Mouse (Mus musculus): ENCODE data around the gene Usp29. TPM values are rescaled to one million over a fixed set of nuclear protein-coding genes. Genes with fewer than 3 reads are reported as not detected.

The Usp29 gene
- polyA plus RNA-seq, 1 experiment: 3.4 TPM

DNA sequence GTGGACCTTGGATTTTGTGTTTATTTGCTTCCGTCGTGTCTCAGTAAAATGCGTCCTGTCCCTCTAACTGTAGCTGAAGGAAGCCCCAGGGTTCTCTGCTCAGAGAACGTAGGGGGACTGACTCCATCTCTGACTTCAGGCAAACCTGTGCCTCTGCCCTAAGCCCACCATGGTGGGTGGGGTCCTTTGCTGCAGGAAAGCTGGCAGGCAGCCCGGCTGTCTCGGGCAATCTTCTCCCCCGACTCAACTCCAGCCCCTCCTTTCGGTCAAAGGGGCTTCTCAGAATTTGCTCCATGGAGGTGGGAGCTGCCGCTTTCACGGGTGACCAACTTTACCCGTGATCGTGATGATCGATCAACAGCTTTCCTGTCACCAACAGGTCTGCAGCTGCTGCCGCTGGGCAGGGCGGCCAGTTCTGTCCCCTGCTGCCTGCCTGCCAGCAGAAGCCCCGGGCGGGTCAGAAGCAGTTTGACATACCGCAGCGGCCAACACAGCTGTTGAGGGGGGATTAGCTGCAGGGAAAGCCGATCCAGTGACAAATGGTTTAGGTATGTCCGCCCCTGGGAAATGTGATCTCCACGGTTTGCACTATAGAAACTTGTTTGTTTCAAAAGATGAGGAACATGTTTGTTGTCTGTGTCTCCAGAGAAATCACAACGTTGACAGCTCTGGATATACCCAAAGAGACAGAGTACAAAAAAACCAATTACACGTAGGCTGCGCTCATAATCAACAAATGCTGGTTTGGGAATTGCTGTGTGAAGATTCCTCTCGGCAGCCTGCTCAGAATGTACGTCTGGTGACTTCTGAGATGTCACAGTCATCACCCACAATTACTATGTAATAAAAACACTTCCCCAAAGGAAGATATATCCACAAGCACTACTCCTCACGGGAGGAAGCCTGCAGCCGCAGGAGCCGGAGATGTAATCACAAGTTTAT is 183.3 kb downstream of the Usp29 start:
- Histone ChIP-seq H3K79me3 (ENCODE audit: low read depth) (no peaks in the 10 kb centered on the region), H3K4me3 (ENCODE audit: insufficient read depth, poor library complexity, severe bottlenecking) (no peak overlapping the region), H3ac (ENCODE audit: control insufficient read depth, insufficient read length, low read depth) (peak overlapping the region; percentile 55), H3K79me2 (ENCODE audit: control insufficient read depth, insufficient read depth) (no peaks in the 10 kb centered on the region), H3K36me3 (ENCODE audit: control insufficient read depth, insufficient read depth) (no peaks in the 10 kb centered on the region), H3K27me3 (ENCODE audit: control insufficient read depth, insufficient read depth, insufficient read length) (no peaks in the 10 kb centered on the region)
- peak; percentile 99 for TF ChIP-seq MYOD1 (IDR thresholded peaks at IDR 0.05; ENCODE audit: control insufficient read depth, insufficient read length, low read depth)
- peak; percentile 31 for TF ChIP-seq FOSL1 (IDR thresholded peaks at IDR 0.05; ENCODE audit: insufficient read depth, low read length, poor library complexity, severe bottlenecking)
- no peak for TF ChIP-seq MYOG (IDR thresholded peaks at IDR 0.05; ENCODE audit: control insufficient read depth, extremely low read depth, insufficient read length)
- peak; percentile 41 for TF ChIP-seq MAX (IDR thresholded peaks at IDR 0.05)
- TF ChIP-seq CEBPB (IDR thresholded peaks at IDR 0.05; ENCODE audit: low read depth): no peak

DNA sequence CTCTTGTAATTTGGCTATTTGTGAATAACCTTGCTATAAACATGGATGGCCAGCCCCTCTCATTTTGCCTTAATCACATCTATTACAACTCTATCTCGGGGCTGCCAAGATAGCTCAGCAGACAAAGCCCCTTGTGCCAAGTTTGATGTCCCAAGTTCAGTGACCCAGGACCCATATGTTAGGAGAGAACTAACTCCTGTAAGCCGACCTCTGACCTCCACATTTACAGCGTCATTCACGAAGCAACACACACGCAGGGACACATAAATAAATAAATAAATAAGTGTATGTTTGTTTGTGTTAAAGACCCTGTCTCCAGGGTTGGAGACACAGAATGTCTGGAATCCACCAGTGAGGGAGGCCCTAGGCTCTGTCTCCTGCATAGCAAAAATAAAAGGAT is 186.7 kb downstream of the Usp29 start:
- no peak overlapping the region for H3ac ChIP-seq (ENCODE audit: control insufficient read depth, insufficient read length, low read depth)
- no peak overlapping the region for H3K4me3 ChIP-seq (ENCODE audit: insufficient read depth, poor library complexity, severe bottlenecking)
- TF ChIP-seq FOSL1 (IDR thresholded peaks at IDR 0.05; ENCODE audit: insufficient read depth, low read length, poor library complexity, severe bottlenecking): no peak
- no peak for TF ChIP-seq MYOG (IDR thresholded peaks at IDR 0.05; ENCODE audit: control insufficient read depth, extremely low read depth, insufficient read length)
- no peak for TF ChIP-seq CTCF (IDR thresholded peaks at IDR 0.05; ENCODE audit: control insufficient read depth, insufficient read depth, insufficient read length)
- TF ChIP-seq USF1 (IDR thresholded peaks at IDR 0.05; ENCODE audit: low read depth): no peak
- TF ChIP-seq MAX (IDR thresholded peaks at IDR 0.05): no peak
- TF ChIP-seq MYOD1 (IDR thresholded peaks at IDR 0.05; ENCODE audit: control insufficient read depth, insufficient read length, low read depth): no peak
- no peak for TF ChIP-seq CEBPB (IDR thresholded peaks at IDR 0.05; ENCODE audit: low read depth)
- no peaks in the 10 kb centered on the region for H3K79me3 ChIP-seq (ENCODE audit: low read depth)
- H3K27me3 ChIP-seq (ENCODE audit: control insufficient read depth, insufficient read depth, insufficient read length): no peaks in the 10 kb centered on the region
- no peaks in the 10 kb centered on the region for H3K79me2 ChIP-seq (ENCODE audit: control insufficient read depth, insufficient read depth)
- H3K36me3 ChIP-seq (ENCODE audit: control insufficient read depth, insufficient read depth): no peaks in the 10 kb centered on the region

DNA sequence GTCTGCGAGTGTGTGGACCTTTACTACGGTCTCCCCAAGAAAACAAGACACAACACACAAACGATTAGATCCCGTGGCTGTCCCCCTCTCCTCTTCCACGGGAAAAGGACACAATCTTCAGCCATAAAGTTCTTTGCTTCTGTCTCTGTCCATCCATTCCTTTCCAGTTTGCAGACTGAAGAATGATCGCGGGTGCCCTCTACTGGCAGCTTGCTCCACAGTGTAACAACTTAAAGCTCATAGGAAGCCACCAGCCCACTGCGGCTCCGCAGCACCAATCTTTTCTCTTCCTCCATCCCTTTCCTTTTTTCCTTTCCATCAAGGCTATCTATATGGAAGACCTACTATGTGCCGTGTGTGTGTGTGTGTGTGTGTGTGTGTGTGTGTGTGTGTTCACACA is 187.9 kb downstream of the Usp29 start:
- H3K79me3 ChIP-seq (ENCODE audit: low read depth): no peaks in the 10 kb centered on the region
- no peak overlapping the region for H3K4me3 ChIP-seq (ENCODE audit: insufficient read depth, poor library complexity, severe bottlenecking)
- H3ac ChIP-seq (ENCODE audit: control insufficient read depth, insufficient read length, low read depth): peak overlapping the region; percentile 1
- H3K27me3 ChIP-seq (ENCODE audit: control insufficient read depth, insufficient read depth, insufficient read length): no peaks in the 10 kb centered on the region
- TF ChIP-seq USF1 (IDR thresholded peaks at IDR 0.05; ENCODE audit: low read depth) (no peak), FOSL1 (IDR thresholded peaks at IDR 0.05; ENCODE audit: insufficient read depth, low read length, poor library complexity, severe bottlenecking) (no peak), MAX (IDR thresholded peaks at IDR 0.05) (no peak), CTCF (IDR thresholded peaks at IDR 0.05; ENCODE audit: control insufficient read depth, insufficient read depth, insufficient read length) (peak; percentile 43), CEBPB (IDR thresholded peaks at IDR 0.05; ENCODE audit: low read depth) (no peak)
- H3K79me2 ChIP-seq (ENCODE audit: control insufficient read depth, insufficient read depth): no peaks in the 10 kb centered on the region
- no peaks in the 10 kb centered on the region for H3K36me3 ChIP-seq (ENCODE audit: control insufficient read depth, insufficient read depth)

DNA sequence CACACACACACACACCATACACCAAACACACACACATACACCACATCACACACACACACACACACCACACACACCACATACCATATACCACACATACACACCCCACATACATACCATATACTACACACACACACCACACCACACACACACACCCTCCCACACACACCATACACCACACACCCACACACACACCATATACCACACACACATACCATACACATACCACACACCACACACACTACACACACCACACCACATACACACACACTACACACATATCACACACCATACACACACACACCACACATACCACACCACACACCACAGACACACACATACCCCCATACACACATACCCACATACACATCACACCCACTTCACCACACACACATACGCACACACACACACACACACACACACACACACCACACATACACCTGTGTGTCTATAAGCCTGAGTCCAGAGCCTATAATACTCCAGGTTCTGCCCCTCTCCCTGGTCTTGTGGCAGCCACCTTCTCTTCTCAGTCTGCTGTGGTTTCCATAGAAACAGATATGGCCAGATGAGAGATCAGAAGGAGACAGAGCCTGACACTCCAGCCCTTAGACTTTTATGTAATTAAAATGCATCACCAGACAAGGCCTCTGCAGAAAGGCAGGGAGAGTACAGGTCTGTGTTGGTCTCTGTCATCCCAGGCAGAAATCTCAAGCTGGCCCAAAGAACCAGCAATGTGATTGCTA is 188.9 kb downstream of the Usp29 start:
- TF ChIP-seq USF1 (IDR thresholded peaks at IDR 0.05; ENCODE audit: low read depth) (no peak), MYOD1 (IDR thresholded peaks at IDR 0.05; ENCODE audit: control insufficient read depth, insufficient read length, low read depth) (no peak), CTCF (IDR thresholded peaks at IDR 0.05; ENCODE audit: control insufficient read depth, insufficient read depth, insufficient read length) (no peak)
- Histone ChIP-seq H3K36me3 (ENCODE audit: control insufficient read depth, insufficient read depth) (no peaks in the 10 kb centered on the region), H3K79me2 (ENCODE audit: control insufficient read depth, insufficient read depth) (no peaks in the 10 kb centered on the region), H3ac (ENCODE audit: control insufficient read depth, insufficient read length, low read depth) (no peak overlapping the region), H3K4me3 (ENCODE audit: insufficient read depth, poor library complexity, severe bottlenecking) (no peak overlapping the region), H3K27me3 (ENCODE audit: control insufficient read depth, insufficient read depth, insufficient read length) (no peaks in the 10 kb centered on the region), H3K79me3 (ENCODE audit: low read depth) (no peaks in the 10 kb centered on the region)

DNA sequence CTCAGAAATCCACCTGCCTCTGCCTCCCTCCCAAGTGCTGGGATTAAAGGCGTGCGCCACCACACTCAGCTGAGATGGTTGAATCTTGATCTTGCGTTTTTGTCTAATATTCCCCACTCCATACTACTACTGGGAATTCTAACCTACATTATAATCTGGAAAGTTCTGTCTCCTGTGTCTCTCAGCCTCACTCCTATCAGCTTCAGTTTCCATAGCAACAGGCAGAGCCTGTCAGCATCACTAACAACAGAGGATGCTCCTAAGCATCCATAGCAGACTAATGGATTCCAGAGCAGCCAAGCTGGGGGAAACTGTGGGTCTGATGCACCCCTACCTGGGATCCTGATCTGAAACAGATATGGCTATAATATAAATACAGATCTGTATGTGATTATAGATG is 193.1 kb downstream of the Usp29 start:
- Histone ChIP-seq H3K36me3 (ENCODE audit: control insufficient read depth, insufficient read depth) (no peaks in the 10 kb centered on the region), H3K79me3 (ENCODE audit: low read depth) (no peaks in the 10 kb centered on the region), H3K27me3 (ENCODE audit: control insufficient read depth, insufficient read depth, insufficient read length) (no peaks in the 10 kb centered on the region), H3K4me3 (ENCODE audit: insufficient read depth, poor library complexity, severe bottlenecking) (no peak overlapping the region), H3K79me2 (ENCODE audit: control insufficient read depth, insufficient read depth) (no peaks in the 10 kb centered on the region), H3ac (ENCODE audit: control insufficient read depth, insufficient read length, low read depth) (no peak overlapping the region)
- no peak for TF ChIP-seq MAX (IDR thresholded peaks at IDR 0.05)
- TF ChIP-seq MYOD1 (IDR thresholded peaks at IDR 0.05; ENCODE audit: control insufficient read depth, insufficient read length, low read depth): no peak
- no peak for TF ChIP-seq MYOG (IDR thresholded peaks at IDR 0.05; ENCODE audit: control insufficient read depth, extremely low read depth, insufficient read length)
- no peak for TF ChIP-seq FOSL1 (IDR thresholded peaks at IDR 0.05; ENCODE audit: insufficient read depth, low read length, poor library complexity, severe bottlenecking)
- no peak for TF ChIP-seq CTCF (IDR thresholded peaks at IDR 0.05; ENCODE audit: control insufficient read depth, insufficient read depth, insufficient read length)
- no peak for TF ChIP-seq CEBPB (IDR thresholded peaks at IDR 0.05; ENCODE audit: low read depth)
- TF ChIP-seq USF1 (IDR thresholded peaks at IDR 0.05; ENCODE audit: low read depth): no peak
